Mouse (Mus musculus) cortical plate, adult 2 months (tissue): ENCODE results near the gene Adamts12. TPM values are rescaled to one million over a fixed set of nuclear protein-coding genes. Genes with fewer than 3 reads are reported as not detected.

Source experiments
- H3K27ac ChIP-seq: fragments of 200-500 bp; 2 replicates; pipeline ENCODE4 v1.5.1; 2012; ENCODE audit warnings: low read length, control low read depth, inconsistent platforms; ENCODE audit not compliant: insufficient read depth
- H3K4me1 ChIP-seq: fragments of 200-500 bp; 2 replicates; pipeline ENCODE4 v1.6.1; 2011; ENCODE audit warnings: low read length; ENCODE audit not compliant: control insufficient read depth, insufficient read depth
- H3K4me3 ChIP-seq: fragments of 200-500 bp; 2 replicates; pipeline ENCODE4 v1.5.1; 2011; ENCODE audit warnings: mild to moderate bottlenecking, low read length, control low read depth; ENCODE audit not compliant: insufficient read depth
- CTCF ChIP-seq: fragments of 200-500 bp; IDR thresholded peaks from 2 replicates; pipeline ENCODE4 v1.5.1; 2011; ENCODE audit warnings: mild to moderate bottlenecking, control low read depth, low read length; ENCODE audit not compliant: insufficient read depth; ENCODE audit errors: extremely low read depth
- POLR2A ChIP-seq: fragments of 200-500 bp; IDR thresholded peaks from 2 replicates; pipeline ENCODE4 v1.6.1; 2011; ENCODE audit warnings: mild to moderate bottlenecking, low read length, control low read depth; ENCODE audit not compliant: insufficient read depth; ENCODE audit errors: extremely low read depth
- polyA plus RNA-seq: library from polyadenylated mRNA; depleted of rRNA; stranded (reverse); fragments of >200 nt; gene quantifications from 2 replicates; pipeline ENCODE4 v1.2.3, GENCODE M21; 2012

Adamts12 gene
- polyA plus RNA-seq, 1 experiment, result 0.10 TPM

DNA sequence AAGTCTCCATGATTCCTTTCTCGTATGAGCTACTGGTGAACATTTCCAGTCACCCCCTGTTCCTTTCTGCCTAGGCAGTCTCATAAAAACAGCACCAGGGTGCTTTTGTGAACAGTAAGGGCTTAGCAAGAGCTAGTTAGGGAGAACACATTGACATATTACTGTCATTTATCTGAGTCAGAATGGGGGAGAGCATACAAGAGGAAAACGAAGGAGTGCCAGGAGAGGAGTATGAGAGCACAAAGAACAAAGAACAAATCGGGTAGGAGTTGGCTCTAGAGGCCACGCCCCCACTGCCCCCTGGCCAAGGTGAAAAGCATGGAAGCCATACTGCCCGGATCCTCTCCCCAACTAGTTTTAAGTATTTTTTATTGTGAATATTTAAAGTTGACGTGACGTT, 34.4 kb downstream of the Adamts12 start:
- no peak for TF ChIP-seq CTCF
- Histone ChIP-seq H3K27ac (no peak overlapping the region), H3K4me1 (no peaks in the 10 kb centered on the region), H3K4me3 (no peak overlapping the region)

DNA sequence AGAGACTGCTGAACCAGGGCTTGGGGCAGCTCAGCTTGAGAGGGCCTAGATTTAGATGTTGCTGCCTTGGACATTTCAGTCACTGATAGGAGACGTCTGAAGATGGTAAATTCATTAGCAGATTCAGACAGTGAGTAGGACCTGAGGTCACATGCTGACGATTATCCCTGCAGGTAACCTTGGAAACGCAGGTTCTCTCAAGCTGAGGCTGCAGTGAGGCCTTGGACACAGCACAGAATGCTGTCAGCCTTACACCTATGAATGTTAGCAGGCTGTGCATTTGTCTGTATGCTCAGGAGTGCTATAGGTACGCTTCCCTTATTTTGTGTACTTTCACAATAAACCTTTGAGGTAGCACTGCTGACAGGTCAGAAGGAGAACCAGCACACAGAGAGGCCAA, 36.3 kb downstream of the Adamts12 start:
- TF ChIP-seq POLR2A, result no peak
- TF ChIP-seq CTCF, result no peak
- no peak overlapping the region for H3K27ac ChIP-seq
- no peak overlapping the region for H3K4me3 ChIP-seq
- H3K4me1 ChIP-seq, result no peaks in the 10 kb centered on the region

DNA sequence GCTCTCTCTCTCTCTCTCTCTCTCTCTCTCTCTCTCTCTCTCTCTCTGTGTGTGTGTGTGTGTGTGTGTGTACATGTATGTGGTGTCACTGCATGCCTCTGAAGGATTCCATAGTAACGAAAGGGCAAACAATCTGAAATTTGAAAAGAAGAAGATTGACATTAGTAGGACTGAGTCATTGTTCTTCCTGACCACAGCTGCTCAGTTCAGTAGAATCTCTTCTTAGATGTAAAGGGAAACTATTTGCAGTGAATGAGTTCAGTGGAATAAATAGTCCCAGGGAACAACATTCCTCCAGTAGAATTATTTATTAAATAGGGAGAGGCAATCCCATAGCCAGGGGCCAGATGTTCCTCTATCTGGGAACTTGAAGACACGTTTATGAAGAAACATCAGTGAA, 40.5 kb downstream of the Adamts12 start:
- Histone ChIP-seq H3K27ac (no peak overlapping the region), H3K4me3 (no peak overlapping the region), H3K4me1 (no peaks in the 10 kb centered on the region)
- TF ChIP-seq CTCF, result no peak
- no peak for TF ChIP-seq POLR2A

DNA sequence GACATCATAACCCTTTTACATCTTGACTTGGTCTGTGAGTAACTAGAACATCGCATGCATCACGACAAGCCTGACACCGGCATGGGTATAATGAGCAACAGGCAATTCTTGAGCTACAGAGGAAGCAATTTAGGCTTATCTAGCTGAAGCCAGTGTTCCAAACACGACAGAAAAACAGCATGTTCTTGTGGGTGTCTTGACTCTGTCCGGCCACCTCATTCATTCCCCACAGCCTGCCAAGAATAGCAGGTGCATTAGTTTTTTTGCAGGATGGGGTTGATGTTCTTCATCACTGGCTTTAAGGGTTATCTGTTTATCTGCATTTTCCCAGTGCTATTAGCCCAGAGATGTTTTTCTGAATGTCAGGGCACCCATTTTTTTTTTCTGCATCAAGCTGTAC, 42.8 kb downstream of the Adamts12 start:
- TF ChIP-seq POLR2A (no peak), CTCF (no peak)

DNA sequence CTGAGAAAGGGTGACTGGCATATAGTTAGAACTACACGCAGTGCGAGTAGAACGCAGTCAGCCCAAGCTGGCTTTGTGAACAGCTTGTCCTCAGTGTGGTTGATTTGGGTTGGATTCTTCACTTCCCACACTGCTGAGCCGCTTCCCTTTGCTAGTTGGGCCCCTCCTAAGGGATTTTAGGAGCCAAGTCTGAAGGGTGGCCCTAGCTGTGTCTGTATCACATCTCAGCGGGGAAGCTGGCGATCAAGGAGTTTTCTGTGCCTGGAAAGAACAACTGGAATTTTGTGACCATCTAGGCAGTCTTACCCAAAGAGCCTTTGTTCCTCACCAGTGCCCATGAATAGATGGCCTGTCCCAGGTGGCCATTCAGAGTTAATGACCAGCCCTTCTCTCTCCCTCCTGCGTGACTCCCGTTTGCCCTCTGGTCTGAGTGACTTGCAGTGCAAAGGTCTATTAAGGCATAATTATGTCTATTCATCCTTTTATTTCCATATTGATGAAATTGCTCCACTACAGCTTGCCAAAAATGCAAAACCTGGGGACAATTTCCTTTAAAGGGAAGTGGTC, 50.1 kb downstream of the Adamts12 start:
- Histone ChIP-seq H3K4me3 (no peak overlapping the region), H3K27ac (no peak overlapping the region), H3K4me1 (no peaks in the 10 kb centered on the region)
- TF ChIP-seq CTCF, result no peak
- TF ChIP-seq POLR2A, result no peak

More for the DNA sequence above, 42.8 kb downstream of the Adamts12 start:
- Histone ChIP-seq H3K27ac (no peak overlapping the region), H3K4me3 (no peak overlapping the region), H3K4me1 (no peaks in the 10 kb centered on the region)

DNA sequence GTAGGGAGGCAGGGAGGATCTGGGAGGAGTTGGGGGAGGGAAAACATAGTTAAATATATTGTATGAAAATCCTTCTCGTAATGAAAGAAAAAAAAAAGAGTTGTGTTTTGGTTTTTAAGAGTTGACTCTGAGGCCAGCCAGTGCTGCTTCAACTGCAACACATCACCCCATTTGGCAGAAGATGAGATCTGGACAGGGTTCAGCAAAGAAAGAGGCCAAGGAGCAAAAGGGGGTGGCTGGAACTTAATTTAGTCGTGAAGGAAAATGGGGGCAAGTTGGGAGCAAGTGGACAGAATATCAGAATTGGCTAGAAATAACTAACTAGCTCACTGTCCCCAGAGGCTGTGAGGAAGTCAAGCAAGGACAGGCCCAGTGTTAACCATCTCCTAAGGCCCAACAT, 51.7 kb downstream of the Adamts12 start:
- TF ChIP-seq CTCF (no peak), POLR2A (no peak)
- Histone ChIP-seq H3K4me1 (no peaks in the 10 kb centered on the region), H3K4me3 (no peak overlapping the region), H3K27ac (no peak overlapping the region)

DNA sequence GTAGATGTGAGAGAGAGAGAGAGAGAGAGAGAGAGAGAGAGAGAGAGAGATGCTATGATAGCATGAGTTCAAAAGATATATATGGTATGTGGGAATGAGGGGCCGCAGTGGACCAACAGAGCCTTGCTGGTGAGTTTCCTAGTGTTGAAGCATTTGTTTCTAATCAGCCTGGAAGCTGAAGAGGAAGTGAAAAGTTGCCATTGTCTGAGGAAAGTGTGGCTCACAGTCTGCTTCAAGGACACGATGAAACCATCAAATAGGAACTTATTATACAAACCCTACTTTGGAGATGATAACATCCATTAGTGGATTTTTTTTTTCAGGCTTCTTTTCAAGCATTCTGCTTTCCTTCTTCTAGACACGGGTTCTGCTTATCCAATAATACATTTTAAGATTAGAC, 52.3 kb downstream of the Adamts12 start:
- Histone ChIP-seq H3K4me3 (no peak overlapping the region), H3K4me1 (no peaks in the 10 kb centered on the region), H3K27ac (no peak overlapping the region)
- TF ChIP-seq POLR2A (no peak), CTCF (no peak)

DNA sequence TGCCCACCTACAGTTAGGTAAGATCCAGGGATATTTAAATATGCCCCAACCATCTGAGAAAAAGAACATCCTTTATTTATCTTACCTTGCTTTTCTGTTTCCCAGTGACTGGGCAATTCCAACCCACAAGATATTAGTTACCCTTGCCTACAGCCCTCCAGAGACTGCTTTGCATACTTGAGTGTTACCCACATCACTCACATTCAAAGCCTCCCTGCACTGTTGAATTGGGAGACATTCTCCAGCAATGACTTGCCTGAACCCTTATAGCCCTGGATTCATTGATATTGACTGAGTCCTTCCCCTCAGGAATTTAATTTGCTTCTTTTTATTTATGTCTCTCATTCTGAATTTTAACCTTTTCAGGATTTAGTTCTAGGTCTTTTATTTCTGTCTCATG, 53.8 kb downstream of the Adamts12 start:
- TF ChIP-seq POLR2A, result no peak
- no peak for TF ChIP-seq CTCF
- H3K4me3 ChIP-seq, result no peak overlapping the region
- H3K4me1 ChIP-seq, result peaks cover 2% of the 10 kb centered on the region; the same call in 1 of the 2 replicates

DNA sequence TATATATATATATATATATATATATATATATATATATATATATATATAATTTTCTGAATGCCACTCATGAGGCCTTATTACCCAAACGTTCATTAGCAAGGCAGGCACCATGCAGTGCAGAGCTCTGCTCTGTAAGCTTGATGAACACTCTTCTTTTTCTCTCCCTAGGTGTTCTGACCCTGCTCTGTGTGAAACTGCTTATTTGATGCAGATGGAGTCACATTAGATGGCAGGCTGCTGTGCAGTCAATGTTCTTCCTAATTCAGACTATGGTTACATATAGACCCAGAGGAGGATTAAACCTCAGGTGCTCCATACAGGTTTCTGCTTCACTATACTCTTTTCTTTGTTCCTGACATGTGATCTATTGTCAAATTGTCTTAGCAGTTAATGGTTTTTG, 57.1 kb downstream of the Adamts12 start:
- TF ChIP-seq CTCF, result no peak
- no peak for TF ChIP-seq POLR2A
- H3K4me3 ChIP-seq, result no peak overlapping the region
- peaks cover 2% of the 10 kb centered on the region; the same call in 1 of the 2 replicates for H3K4me1 ChIP-seq
- H3K27ac ChIP-seq, result no peak overlapping the region

More for the DNA sequence above, 53.8 kb downstream of the Adamts12 start:
- H3K27ac ChIP-seq, result no peak overlapping the region

DNA sequence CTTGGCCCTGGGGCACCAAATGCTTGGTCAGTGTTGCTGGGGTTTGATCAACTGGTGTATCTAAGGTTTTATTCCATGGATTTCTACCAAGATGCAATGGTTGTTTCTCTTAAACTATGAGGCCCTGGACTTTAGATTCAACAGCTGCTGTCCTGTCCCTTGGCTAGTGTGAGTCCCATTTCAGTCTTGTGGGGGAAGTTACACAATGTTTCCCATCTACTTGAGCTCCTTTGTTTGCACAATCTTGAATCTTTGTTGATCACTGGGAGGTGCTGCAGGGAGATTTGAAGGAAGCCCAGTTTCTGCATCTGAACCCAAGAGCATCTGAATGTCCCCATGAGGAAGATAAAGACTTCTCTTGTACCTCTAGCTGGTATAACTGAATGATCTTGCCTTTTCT, 60.8 kb downstream of the Adamts12 start:
- no peak for TF ChIP-seq CTCF
- TF ChIP-seq POLR2A, result no peak
- Histone ChIP-seq H3K4me1 (peaks cover 2% of the 10 kb centered on the region; the same call in 1 of the 2 replicates), H3K27ac (no peak overlapping the region), H3K4me3 (no peak overlapping the region)

DNA sequence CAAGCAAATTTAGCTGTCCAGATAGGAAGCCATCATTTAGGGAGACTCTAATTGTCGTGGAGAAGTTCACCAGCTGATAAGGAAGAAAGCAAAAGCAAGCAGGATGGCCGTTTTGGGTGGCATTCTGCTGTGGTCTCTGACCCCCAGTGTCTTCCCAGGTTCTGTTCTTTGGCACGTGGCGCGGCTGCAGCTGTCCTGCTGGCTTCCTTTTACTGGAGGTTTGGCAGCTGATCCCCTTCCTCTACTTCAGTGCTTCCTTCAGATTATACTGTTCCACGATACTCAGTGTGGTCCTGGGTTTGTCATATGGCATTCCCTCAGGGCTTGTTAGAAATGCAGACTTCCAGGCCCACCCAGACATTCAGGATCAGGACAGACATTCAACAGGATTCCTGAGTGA, 63.9 kb downstream of the Adamts12 start:
- TF ChIP-seq POLR2A, result no peak
- no peak overlapping the region for H3K27ac ChIP-seq
- H3K4me3 ChIP-seq, result no peak overlapping the region
- H3K4me1 ChIP-seq, result no peaks in the 10 kb centered on the region
